Mouse (Mus musculus) thymus, adult 2 months (tissue): Measurements from ENCODE around the gene Ncmap. TPM values are rescaled to one million over a fixed set of nuclear protein-coding genes. Genes with fewer than 3 reads are reported as not detected.

Experiments
- DNase-seq: peaks from one replicate; pipeline ENCODE4 v3.0.0; 2021
- H3K27ac ChIP-seq: fragments of 200-500 bp; 2 replicates; pipeline ENCODE4 v1.5.1; 2012; ENCODE audit warnings: low read length, control low read depth; ENCODE audit not compliant: control insufficient read depth, insufficient read depth
- H3K27me3 ChIP-seq: fragments of 200-500 bp; 2 replicates; pipeline ENCODE4 v1.6.1; 2012; ENCODE audit warnings: mild to moderate bottlenecking, low read length, moderate library complexity, mixed read lengths; ENCODE audit not compliant: control insufficient read depth, insufficient read depth
- H3K36me3 ChIP-seq: fragments of 200-500 bp; 2 replicates; pipeline ENCODE4 v1.6.1; 2012; ENCODE audit warnings: mild to moderate bottlenecking, low read length, moderate library complexity; ENCODE audit not compliant: control insufficient read depth, insufficient read depth
- H3K4me1 ChIP-seq: fragments of 200-500 bp; replicated peaks from 2 replicates; pipeline ENCODE4 v1.6.1; 2012; ENCODE audit warnings: low read length; ENCODE audit not compliant: control insufficient read depth, insufficient read depth
- H3K4me3 ChIP-seq: fragments of 200-500 bp; 2 replicates; pipeline ENCODE4 v1.5.1; 2012; ENCODE audit warnings: mild to moderate bottlenecking, low read length, control low read depth, moderate library complexity; ENCODE audit not compliant: control insufficient read depth, insufficient read depth
- CTCF ChIP-seq: fragments of 200-500 bp; IDR thresholded peaks from 2 replicates; pipeline ENCODE4 v1.5.1; 2012; ENCODE audit warnings: mild to moderate bottlenecking, control low read depth, low read length, moderate library complexity, borderline replicate concordance; ENCODE audit not compliant: control insufficient read depth, poor library complexity, insufficient read depth; ENCODE audit errors: extremely low read depth
- POLR2A ChIP-seq: fragments of 200-500 bp; IDR thresholded peaks from 2 replicates; pipeline ENCODE4 v1.6.1; 2012; ENCODE audit warnings: mild to moderate bottlenecking, low read length, control low read depth, moderate library complexity; ENCODE audit not compliant: control insufficient read depth, poor library complexity, insufficient read depth; ENCODE audit errors: extremely low read depth
- WGBS: fragments of 180-500 bp; shearing (Covaris S2); methylation state at CpG from one replicate; pipeline ENCODE4 v1.1.7; 2018; 5-methylcytosine and 5-hydroxymethylcytosine counted together
- polyA plus RNA-seq: library from polyadenylated mRNA; depleted of rRNA; stranded (reverse); fragments of >200 nt; gene quantifications from 2 replicates; pipeline ENCODE4 v1.2.3, GENCODE M21; 2012

The Ncmap gene
- polyA plus RNA-seq, 1 experiment, result 0.96 TPM

- H3K4me1 ChIP-seq, result peaks cover 2% of the 10 kb centered on the region
- 89% methylated on average over 11 of the region's 11 CpGs for WGBS
- H3K27me3 ChIP-seq, result no peaks in the 10 kb centered on the region
- no peak for TF ChIP-seq POLR2A
- TF ChIP-seq CTCF, result no peak
- no peak overlapping the region for H3K27ac ChIP-seq
- H3K36me3 ChIP-seq, result no peaks in the 10 kb centered on the region
- no peak for DNase-seq
- H3K4me3 ChIP-seq, result no peak overlapping the region
Measured at GRCm38 (mm10) chr4:135377241-135377640, 20.8 kb downstream of the Ncmap start.

GRCm38 (mm10) chr4:135375444-135375843 lies 22.6 kb downstream of the Ncmap start:
- H3K36me3 ChIP-seq, result no peaks in the 10 kb centered on the region
- DNase-seq, result no peak
- H3K27ac ChIP-seq, result no peak overlapping the region
- TF ChIP-seq POLR2A (no peak), CTCF (no peak)
- no peak overlapping the region for H3K4me3 ChIP-seq
- 85% methylated on average over 3 of the region's 3 CpGs for WGBS
- H3K4me1 ChIP-seq, result no peaks in the 10 kb centered on the region
- no peaks in the 10 kb centered on the region for H3K27me3 ChIP-seq

- DNase-seq, result no peak
- H3K27me3 ChIP-seq, result no peaks in the 10 kb centered on the region
- no peak overlapping the region for H3K4me3 ChIP-seq
- H3K36me3 ChIP-seq, result no peaks in the 10 kb centered on the region
- no peaks in the 10 kb centered on the region; the same call in 1 of the 2 replicates for H3K4me1 ChIP-seq
- 88% methylated on average over 5 of the region's 5 CpGs for WGBS
- no peak overlapping the region for H3K27ac ChIP-seq
- TF ChIP-seq POLR2A (no peak), CTCF (no peak)
Measured at GRCm38 (mm10) chr4:135373299-135373698, 24.7 kb downstream of the Ncmap start.

- H3K27ac ChIP-seq, result no peak overlapping the region
- 91% methylated on average over 11 of the region's 11 CpGs for WGBS
- no peak for DNase-seq
- H3K27me3 ChIP-seq, result no peaks in the 10 kb centered on the region
- no peaks in the 10 kb centered on the region for H3K36me3 ChIP-seq
- TF ChIP-seq POLR2A, result no peak
- TF ChIP-seq CTCF, result no peak
- no peak overlapping the region for H3K4me3 ChIP-seq
- H3K4me1 ChIP-seq, result no peaks in the 10 kb centered on the region; the same call in 1 of the 2 replicates
Measured at GRCm38 (mm10) chr4:135370372-135370771, 27.7 kb downstream of the Ncmap start.

GRCm38 (mm10) chr4:135362828-135363227 lies 35.2 kb downstream of the Ncmap start:
- WGBS, result 87% methylated on average over 6 of the region's 6 CpGs
- no peak for DNase-seq
- no peak for TF ChIP-seq POLR2A
- no peak for TF ChIP-seq CTCF
- H3K4me1 ChIP-seq, result no peaks in the 10 kb centered on the region
- H3K36me3 ChIP-seq, result no peaks in the 10 kb centered on the region
- H3K27me3 ChIP-seq, result no peaks in the 10 kb centered on the region
- no peak overlapping the region for H3K27ac ChIP-seq
- no peak overlapping the region for H3K4me3 ChIP-seq

GRCm38 (mm10) chr4:135361722-135362121 lies 36.3 kb downstream of the Ncmap start:
- H3K4me3 ChIP-seq, result no peak overlapping the region
- WGBS, result 94% methylated on average over 12 of the region's 12 CpGs
- no peaks in the 10 kb centered on the region for H3K36me3 ChIP-seq
- DNase-seq, result no peak
- no peaks in the 10 kb centered on the region for H3K4me1 ChIP-seq
- no peak for TF ChIP-seq CTCF
- TF ChIP-seq POLR2A, result no peak
- H3K27me3 ChIP-seq, result no peaks in the 10 kb centered on the region
- no peak overlapping the region for H3K27ac ChIP-seq

- Histone ChIP-seq H3K4me1 (peaks cover 6% of the 10 kb centered on the region), H3K27me3 (no peaks in the 10 kb centered on the region), H3K4me3 (no peak overlapping the region), H3K36me3 (no peaks in the 10 kb centered on the region), H3K27ac (no peak overlapping the region)
- TF ChIP-seq CTCF, result no peak
- no peak for TF ChIP-seq POLR2A
- DNase-seq, result no peak
- under 1% methylated on average over 6 of the region's 6 CpGs for WGBS
Measured at GRCm38 (mm10) chr4:135358736-135359135, 39.3 kb downstream of the Ncmap start.
